Mouse (Mus musculus) spleen, postnatal 0 days (tissue): ENCODE results near the gene Sprr4. TPM values are rescaled to one million over a fixed set of nuclear protein-coding genes. Genes with fewer than 3 reads are reported as not detected.

Experiments
- polyA plus RNA-seq: library from polyadenylated mRNA; unstranded; fragments of >200 nt; fragmentation: Nextera tagmentation; extraction: Ambion mirVana; gene quantifications from 2 replicates; pipeline ENCODE4 v1.2.1, GENCODE M21; 2015

The Sprr4 gene
- not detected in 2 replicates for polyA plus RNA-seq

GRCm38 (mm10) chr3:92500393-92500792 lies at the start of gene Sprr4:
TSS of gene Sprr4 (minus strand) at chr3:92500493.

GRCm38 (mm10) chr3:92534411-92534810 lies 34.1 kb upstream of the Sprr4 start, which contains the start of gene 2310046K23Rik:
TSS of gene 2310046K23Rik (minus strand) at chr3:92534511.

GRCm38 (mm10) chr3:92485863-92486262 lies 14.4 kb downstream of the Sprr4 start, which contains the start of gene Sprr1a:
TSS of gene Sprr1a (minus strand) at chr3:92485895.

GRCm38 (mm10) chr3:92458620-92459019 lies 41.7 kb downstream of the Sprr4 start, which contains the start of gene Sprr3:
TSS of gene Sprr3 (minus strand) at chr3:92458720.

Other genes starting within 250 kb of the Sprr4 start
- gene Sprr2a3, start 215.1 kb downstream of the Sprr4 start, polyA plus RNA-seq: not detected in 2 replicates
- gene Sprr2b, start 183.9 kb downstream of the Sprr4 start, polyA plus RNA-seq: not detected in 2 replicates
- not detected in 2 replicates for gene Sprr2d, start 161.4 kb downstream of the Sprr4 start, polyA plus RNA-seq
- gene Sprr2e, start 148.3 kb downstream of the Sprr4 start, polyA plus RNA-seq: not detected in 2 replicates
- gene Sprr2f, start 135.3 kb downstream of the Sprr4 start, polyA plus RNA-seq: not detected in 2 replicates
- not detected in 2 replicates for gene Sprr2h, start 114.8 kb downstream of the Sprr4 start, polyA plus RNA-seq
- gene Sprr2i, start 92.5 kb downstream of the Sprr4 start, polyA plus RNA-seq: not detected in 2 replicates
- gene Sprr2j-ps, start 82.4 kb downstream of the Sprr4 start, polyA plus RNA-seq: not detected in 2 replicates
- 6.8 and 7.6 TPM in 2 replicates for gene Gm9774, start 71.1 kb downstream of the Sprr4 start, polyA plus RNA-seq
- not detected in 2 replicates for gene Sprr2k, start 67.9 kb downstream of the Sprr4 start, polyA plus RNA-seq
- gene Sprr1b, start 61.7 kb downstream of the Sprr4 start, polyA plus RNA-seq: not detected in 2 replicates
- 0.11 TPM in 1 of 2 replicates, not detected in the other for gene Sprr3, start 41.8 kb downstream of the Sprr4 start, polyA plus RNA-seq
- 0.17 TPM in 1 of 2 replicates, not detected in the other for gene Sprr1a, start 14.6 kb downstream of the Sprr4 start, polyA plus RNA-seq
- not detected in 2 replicates for gene 2310046K23Rik, start 34.0 kb upstream of the Sprr4 start, polyA plus RNA-seq
- gene Ivl, start 73.2 kb upstream of the Sprr4 start, polyA plus RNA-seq: 0.12 and 0.19 TPM in 2 replicates
- gene Smcp, start 88.5 kb upstream of the Sprr4 start, polyA plus RNA-seq: not detected in 2 replicates
- gene 2210017I01Rik, start 107.0 kb upstream of the Sprr4 start, polyA plus RNA-seq: not detected in 2 replicates
- gene Lce6a, start 121.2 kb upstream of the Sprr4 start, polyA plus RNA-seq: not detected in 2 replicates
- not detected in 2 replicates for gene Lce1a1, start 147.8 kb upstream of the Sprr4 start, polyA plus RNA-seq
- not detected in 2 replicates for gene Lce1b, start 156.4 kb upstream of the Sprr4 start, polyA plus RNA-seq
- not detected in 2 replicates for gene Lce1a2, start 169.8 kb upstream of the Sprr4 start, polyA plus RNA-seq
- 0.17 TPM in 1 of 2 replicates, not detected in the other for gene Lce1c, start 178.8 kb upstream of the Sprr4 start, polyA plus RNA-seq
- gene Lce1d, start 186.7 kb upstream of the Sprr4 start, polyA plus RNA-seq: not detected in 2 replicates
- not detected in 2 replicates for gene Lce1e, start 208.6 kb upstream of the Sprr4 start, polyA plus RNA-seq
- gene Lce1f, start 219.9 kb upstream of the Sprr4 start, polyA plus RNA-seq: not detected in 2 replicates
- not detected in 2 replicates for gene Gm38119, start 238.6 kb upstream of the Sprr4 start, polyA plus RNA-seq